Mouse (Mus musculus): ENCODE data around the gene Gm7945.
"Not testable (repeated sequence)": the region's sequence is repeated elsewhere in the genome, so short reads cannot be mapped to it uniquely, and the experiment has no call there.

Gm7945 gene

GRCm38 (mm10) chr14:41386279-41386678, at the start of gene Gm7945:
Gene Gm7945 (minus strand): TSS chr14:41386379.
- not testable (repeated sequence) for DNase-seq (ENCODE audit: inconsistent age in 2 of 2, low spot score in 1 of 2)

GRCm38 (mm10) chr14:41425393-41426075, 39.4 kb upstream of the Gm7945 start:
- DNase-seq (ENCODE audit: inconsistent age in 2 of 2, low spot score in 1 of 2), result peak; percentile 11 to 51

GRCm38 (mm10) chr14:41424694-41425093, 38.5 kb upstream of the Gm7945 start:
- peak in 1 of 2 experiments; percentile 21 for DNase-seq (ENCODE audit: inconsistent age in 2 of 2, low spot score in 1 of 2)

- DNase-seq (ENCODE audit: inconsistent age in 2 of 2, low spot score in 1 of 2), result not testable (repeated sequence)
Measured at GRCm38 (mm10) chr14:41408181-41408580, 22.0 kb upstream of the Gm7945 start, which contains the start of gene Gm6482. Gene Gm6482 (minus strand): TSS chr14:41408281.

GRCm38 (mm10) chr14:41348309-41348708, 37.9 kb downstream of the Gm7945 start, which contains the start of gene Gm5798:
Gene Gm5798 (plus strand): TSS chr14:41348609.
- DNase-seq (ENCODE audit: inconsistent age in 2 of 2, low spot score in 1 of 2), result not testable (repeated sequence)

Measured in adrenal gland, adult (tissue).